Mouse (Mus musculus): ENCODE measurements around the gene Vmn2r31.
A peak's percentile ranks its signal among the peaks of the same experiment; 100 is the strongest.
"Not testable (repeated sequence)": the region's sequence is repeated elsewhere in the genome, so short reads cannot be mapped to it uniquely, and the experiment has no call there.

Vmn2r31 gene

GRCm38 (mm10) chr7:7399603-7400002 lies at the start of gene Vmn2r31:
Vmn2r31 (minus strand) TSS chr7:7399703.
- DNase-seq = not testable (repeated sequence)

GRCm38 (mm10) chr7:7374431-7374830 lies 25.1 kb downstream of the Vmn2r31 start, which contains the start of gene Gm45783:
Gm45783 (minus strand) TSS chr7:7374573.
- peak; percentile 5 to 31 for DNase-seq

- DNase-seq = not testable (repeated sequence)
These were observed 62.0 kb downstream of the Vmn2r31 start, which contains the start of gene Vmn2r30 for GRCm38 (mm10) chr7:7337509-7337908. Vmn2r30 (minus strand) TSS chr7:7337609.

All from kidney, postnatal 25 days (tissue).